Mouse (Mus musculus) embryonic stem cell, embryonic (primary cell): ENCODE data around the gene Itgax.
"Not testable (repeated sequence)": the region's sequence is repeated elsewhere in the genome, so short reads cannot be mapped to it uniquely, and the experiment has no call there.

Experiments used
- CTCF ChIA-PET, 4 experiments: fragments of 300-600 bp in 2 of 4; fragments of 350-600 bp in 2 of 4; sonication (Branson Sonifier 250); formaldehyde crosslinking; loops; one replicate each; lab custom pipeline; 2022; ENCODE audit warnings: inconsistent platforms in 2 of 4; lab: Charles Lee
- POLR2A ChIA-PET, 4 experiments: fragments of 300-600 bp in 2 of 4; fragments of 350-600 bp in 2 of 4; sonication (Branson Sonifier 250); formaldehyde crosslinking; loops; one replicate each; lab custom pipeline; 2022; ENCODE audit warnings: antibody characterized with exemption in 4 of 4, inconsistent platforms in 1 of 4; lab: Charles Lee

The Itgax gene

DNA sequence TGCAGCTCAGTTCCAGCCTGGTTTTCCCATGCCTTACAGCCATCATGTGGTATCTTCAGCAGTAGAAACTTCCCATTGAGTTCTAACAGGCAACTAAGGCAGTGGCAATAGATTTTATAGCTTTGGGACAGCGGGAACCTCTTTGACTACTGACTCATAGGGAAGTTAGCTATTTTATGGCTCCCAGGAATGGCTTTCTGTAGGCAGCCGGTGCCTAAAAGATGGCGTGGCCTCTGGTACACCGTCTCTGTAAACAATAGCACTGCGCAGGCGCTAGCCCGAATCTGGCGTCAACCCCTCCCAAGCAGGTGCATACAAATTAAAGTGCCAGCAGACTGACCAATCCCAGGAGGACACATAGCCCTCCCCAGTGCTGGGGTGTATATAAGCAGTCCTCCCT is 21.6 kb downstream of the Itgax start:
- ChIA-PET POLR2A (interaction anchor here in 1 of 4 experiments (1.3 kb wide), 1 partner anchor 14 kb away, joined by 3 read pairs; no protein-coding TSS in a partner anchor), CTCF (no interaction called here)

- ChIA-PET POLR2A (interaction anchor here in 1 of 4 experiments (0.5 kb wide), 1 partner anchor 391 kb away, joined by 3 read pairs; no protein-coding TSS in a partner anchor), CTCF (no interaction called here)
These were observed 24.7 kb downstream of the Itgax start, which contains the start of gene Itgad for GRCm38 (mm10) chr7:128154076-128154475. Gene Itgad (plus strand): TSS chr7:128154376.

DNA sequence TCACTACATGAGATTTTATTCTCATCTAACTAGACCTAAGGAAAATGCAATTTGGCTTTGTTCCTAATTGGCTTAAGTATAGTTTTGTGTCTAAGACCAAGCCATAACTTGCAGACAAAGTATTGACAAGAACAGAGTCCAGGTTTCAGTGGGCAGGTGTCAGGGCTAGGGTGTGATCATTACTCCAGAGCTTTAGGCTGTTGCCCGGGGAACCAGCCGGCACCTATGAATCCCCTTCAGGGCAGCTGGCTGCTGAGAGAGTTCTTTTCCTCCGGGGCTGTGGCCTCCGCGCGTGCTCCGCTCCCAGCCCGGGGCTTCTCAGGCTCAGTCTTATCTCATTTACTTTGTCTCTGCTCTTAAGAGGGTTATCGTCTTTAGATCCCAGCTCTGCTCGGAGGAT is 25.6 kb downstream of the Itgax start:
- ChIA-PET POLR2A (interaction anchor here in 2 of 4 experiments (0.6 to 1.4 kb wide), 2 partner anchors 11 to 67 kb away, joined by 3 to 4 read pairs; no protein-coding TSS in a partner anchor), CTCF (no interaction called here)

GRCm38 (mm10) chr7:128158688-128159354 is 29.5 kb downstream of the Itgax start:
- POLR2A ChIA-PET, CTCF ChIA-PET: not testable (repeated sequence)

DNA sequence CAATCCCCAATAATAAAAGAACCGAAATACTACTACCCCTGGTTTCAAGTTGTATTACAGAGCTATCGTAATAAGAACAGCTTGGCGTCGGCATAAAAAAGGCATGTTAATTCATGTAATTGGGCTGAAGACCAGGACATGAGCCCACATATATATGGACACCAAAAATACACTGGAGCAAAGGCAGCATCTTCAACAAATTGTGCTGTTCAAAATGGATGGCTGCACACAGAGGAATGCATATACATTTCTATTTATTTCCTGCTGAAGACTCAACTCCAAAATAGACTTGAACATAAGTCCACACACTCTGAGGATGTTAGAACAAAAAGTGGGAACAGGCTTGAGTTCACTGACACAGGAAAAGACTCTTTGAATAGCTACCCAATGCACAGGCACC is 34.7 kb downstream of the Itgax start:
- CTCF ChIA-PET, result no interaction called here
- POLR2A ChIA-PET, result interaction anchor here in 1 of 4 experiments (1.2 kb wide), 1 partner anchor 13 kb away, joined by 3 read pairs; no protein-coding TSS in a partner anchor

DNA sequence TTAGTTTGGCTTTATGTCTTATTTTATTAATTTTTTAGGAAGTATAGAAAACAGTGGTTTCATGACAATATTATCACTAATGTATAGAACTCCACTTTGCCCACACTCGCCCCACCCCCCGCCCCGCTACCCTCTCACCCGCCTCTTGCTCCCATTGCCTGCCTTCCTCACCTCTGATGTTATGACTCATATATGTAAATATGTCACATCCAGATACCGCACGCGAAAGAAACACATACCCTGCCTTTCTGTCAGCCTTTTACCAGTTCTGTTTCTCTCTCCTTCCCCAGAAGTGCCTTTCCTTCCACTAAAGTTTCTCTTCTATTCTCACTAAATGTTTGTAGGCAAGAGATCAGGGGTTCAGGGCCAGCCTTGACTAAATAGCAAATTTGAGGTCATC is 37.0 kb downstream of the Itgax start:
- CTCF ChIA-PET, result no interaction called here
- POLR2A ChIA-PET, result interaction anchor here in 1 of 4 experiments (0.6 kb wide), 1 partner anchor 96 kb away, joined by 3 read pairs; no protein-coding TSS in a partner anchor

DNA sequence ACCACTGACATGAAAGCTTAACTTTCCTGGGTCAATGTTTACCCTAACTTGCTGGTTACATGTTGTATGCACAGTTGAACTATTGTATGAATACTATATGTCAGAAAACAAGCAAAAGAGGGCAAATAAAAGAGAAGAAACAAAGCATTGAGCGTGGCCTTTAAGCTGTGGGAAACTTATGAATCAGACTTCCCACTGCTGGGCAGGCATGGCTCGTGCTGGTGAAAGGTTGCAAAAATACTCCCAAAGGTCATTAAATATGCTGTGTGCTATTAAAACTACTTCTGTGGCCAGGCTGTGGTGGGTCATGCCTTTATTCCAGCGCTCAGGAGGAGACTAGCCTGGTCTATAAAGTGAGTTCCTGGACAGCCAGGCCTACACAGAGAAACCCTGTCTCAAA is 40.6 kb downstream of the Itgax start:
- ChIA-PET CTCF (interaction anchor here in 1 of 4 experiments (0.6 kb wide), 1 partner anchor 252 kb away, joined by 3 read pairs; no protein-coding TSS in a partner anchor), POLR2A (interaction anchor here in 1 of 4 experiments (0.6 kb wide), 1 partner anchor 163 kb away, joined by 4 read pairs; no protein-coding TSS in a partner anchor)

- POLR2A ChIA-PET, result interaction anchor here in 1 of 4 experiments (1.4 kb wide), 1 partner anchor 168 kb away, joined by 3 read pairs; no protein-coding TSS in a partner anchor
- CTCF ChIA-PET, result no interaction called here
These were observed 49.0 kb downstream of the Itgax start for GRCm38 (mm10) chr7:128178385-128178784.

DNA sequence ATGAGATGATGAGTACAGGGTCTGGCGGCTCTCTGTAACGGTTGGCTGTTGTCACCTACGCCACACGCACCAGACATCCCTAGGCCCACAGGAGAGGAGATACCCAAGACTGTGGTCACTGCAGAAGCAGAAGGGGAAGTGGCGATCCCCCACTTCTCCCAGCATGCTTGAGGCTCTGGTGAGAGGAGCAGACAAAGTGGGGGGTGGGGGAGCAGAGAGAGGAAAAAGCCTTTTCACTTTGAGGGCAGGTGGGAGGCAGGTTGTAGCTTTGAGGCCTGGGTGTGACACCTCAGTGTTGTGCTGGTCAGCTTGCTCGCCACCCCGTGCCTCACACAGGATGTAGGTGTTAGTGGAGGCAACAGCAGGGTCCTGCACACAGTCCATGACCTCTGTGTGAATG is 50.8 kb downstream of the Itgax start:
- CTCF ChIA-PET, result interaction anchor here in 1 of 4 experiments (0.6 kb wide), 1 partner anchor 136 kb away, joined by 4 read pairs; no protein-coding TSS in a partner anchor
- POLR2A ChIA-PET, result no interaction called here

DNA sequence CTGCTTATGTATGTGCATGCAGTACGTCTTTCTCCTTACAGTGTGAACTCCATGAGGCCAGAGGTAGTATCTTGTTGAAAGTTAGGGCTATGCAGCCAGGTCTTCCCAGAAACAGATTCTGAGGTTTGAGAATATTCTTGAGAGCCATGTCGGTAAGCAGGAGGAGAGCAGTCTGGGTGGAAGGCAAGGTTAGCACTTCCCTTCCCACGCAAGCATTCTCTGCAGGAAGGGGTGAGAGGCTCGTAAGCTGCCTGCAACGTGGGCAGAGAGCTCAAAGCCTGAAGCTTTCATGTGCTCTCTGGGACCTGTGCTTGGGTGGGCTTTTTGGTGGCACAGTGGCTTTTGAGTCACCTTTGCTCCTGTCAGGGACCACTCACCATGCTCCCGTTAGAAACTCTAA is 51.2 kb downstream of the Itgax start:
- POLR2A ChIA-PET, result interaction anchor here in 1 of 4 experiments (0.5 kb wide), 1 partner anchor 94 kb away, joined by 3 read pairs; no protein-coding TSS in a partner anchor
- CTCF ChIA-PET, result interaction anchor here in 1 of 4 experiments (0.6 kb wide), 1 partner anchor 136 kb away, joined by 4 read pairs; no protein-coding TSS in a partner anchor

DNA sequence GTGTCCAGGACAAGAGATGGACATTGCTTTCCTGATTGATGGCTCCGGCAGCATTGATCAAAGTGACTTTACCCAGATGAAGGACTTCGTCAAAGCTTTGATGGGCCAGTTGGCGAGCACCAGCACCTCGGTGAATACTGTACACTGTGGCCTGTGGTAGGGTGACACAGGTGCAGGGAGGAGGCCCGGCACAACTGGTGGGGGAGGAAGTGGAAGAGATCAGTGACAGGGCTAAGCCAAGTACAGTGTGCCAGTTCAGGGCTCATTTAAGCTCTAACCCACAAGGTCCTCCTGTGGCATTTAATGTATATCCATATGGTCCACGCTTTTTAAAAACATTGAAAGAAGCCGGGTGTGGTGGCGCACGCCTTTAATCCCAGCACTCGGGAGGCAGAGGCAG is 52.3 kb downstream of the Itgax start:
- ChIA-PET CTCF (no interaction called here), POLR2A (interaction anchor here in 1 of 4 experiments (0.5 kb wide), 1 partner anchor 350 kb away, joined by 4 read pairs; no protein-coding TSS in a partner anchor)
